Mouse (Mus musculus) retina, postnatal 1 day (tissue): ENCODE data around the gene Agfg2.
"Not testable (repeated sequence)": the region's sequence is repeated elsewhere in the genome, so short reads cannot be mapped to it uniquely, and the experiment has no call there.

Experiments used
- DNase-seq: peaks from one replicate; pipeline ENCODE4 v3.0.0-alpha.2; 2012

Agfg2 gene

GRCm38 (mm10) chr5:137641054-137641453 lies 43.5 kb downstream of the Agfg2 start, which contains the start of gene Sap25:
Gene Sap25, plus strand, starts transcription at chr5:137641334.
- no peak for DNase-seq

DNA sequence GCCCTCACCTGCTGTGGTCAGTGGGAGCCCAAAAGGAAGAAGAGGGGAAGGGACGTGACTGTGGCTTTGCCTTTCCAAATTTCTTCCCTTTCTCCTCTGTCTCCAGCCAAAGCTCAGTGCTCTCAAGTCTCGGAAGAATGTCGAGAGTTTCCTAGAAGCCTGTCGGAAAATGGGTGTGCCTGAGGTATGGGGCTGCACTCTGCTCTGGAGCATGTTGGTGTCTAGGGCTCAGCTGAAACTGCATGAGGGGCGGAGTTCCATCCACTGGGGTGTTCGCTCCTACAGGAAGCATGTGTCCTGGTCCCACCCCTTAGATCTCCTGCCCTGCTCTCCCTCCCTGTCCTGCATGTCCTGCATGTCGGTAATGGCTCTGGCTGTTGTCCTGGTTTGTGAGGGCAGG lies 45.1 kb downstream of the Agfg2 start:
- no peak for DNase-seq

GRCm38 (mm10) chr5:137633397-137634084 lies 51.0 kb downstream of the Agfg2 start:
- DNase-seq = no peak

DNA sequence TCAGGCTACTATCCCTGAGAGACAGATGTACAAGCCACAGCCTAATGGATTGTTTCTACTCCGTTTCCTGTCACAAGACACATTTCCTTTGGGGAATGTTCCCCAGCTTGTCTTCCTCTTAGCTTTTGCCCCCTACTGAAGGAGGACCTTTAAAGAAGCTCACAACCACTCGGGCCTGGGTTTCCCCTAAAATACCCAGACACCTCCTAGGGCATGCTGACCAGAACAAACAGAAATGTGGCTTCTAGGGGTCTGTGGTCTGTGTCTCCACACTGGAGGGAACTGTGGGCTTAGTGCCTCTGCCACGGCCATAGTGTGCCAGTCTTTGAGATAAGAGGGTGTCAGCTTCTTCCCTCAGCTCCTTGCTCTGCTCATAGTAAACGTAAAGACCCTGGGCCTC lies 52.9 kb downstream of the Agfg2 start:
- DNase-seq = no peak

GRCm38 (mm10) chr5:137631171-137631570 lies 53.4 kb downstream of the Agfg2 start:
- DNase-seq = no peak

DNA sequence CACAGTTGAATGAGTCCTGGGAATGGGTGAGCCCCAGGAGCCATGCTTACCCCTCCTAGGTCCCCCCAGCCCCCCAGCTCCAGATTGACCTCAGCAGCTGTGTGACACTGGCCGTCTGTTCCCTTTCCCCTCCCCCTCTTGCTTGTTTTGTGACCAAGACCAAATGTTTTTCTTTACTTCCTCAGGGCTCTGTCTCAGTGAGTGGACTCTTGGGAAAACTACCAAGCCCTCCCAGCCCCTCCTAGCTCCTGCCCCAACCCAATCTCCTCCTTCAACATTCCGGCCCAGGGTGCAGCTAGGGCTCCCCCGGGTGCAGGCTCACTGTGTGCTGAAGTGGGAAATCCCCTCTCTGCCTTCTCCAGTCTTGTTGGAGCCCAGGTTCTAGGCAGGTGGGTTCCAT lies 53.9 kb downstream of the Agfg2 start:
- no peak for DNase-seq

- DNase-seq = no peak
These were observed 54.5 kb downstream of the Agfg2 start for GRCm38 (mm10) chr5:137629906-137630545.

GRCm38 (mm10) chr5:137629306-137629721 lies 55.2 kb downstream of the Agfg2 start:
- no peak for DNase-seq

DNA sequence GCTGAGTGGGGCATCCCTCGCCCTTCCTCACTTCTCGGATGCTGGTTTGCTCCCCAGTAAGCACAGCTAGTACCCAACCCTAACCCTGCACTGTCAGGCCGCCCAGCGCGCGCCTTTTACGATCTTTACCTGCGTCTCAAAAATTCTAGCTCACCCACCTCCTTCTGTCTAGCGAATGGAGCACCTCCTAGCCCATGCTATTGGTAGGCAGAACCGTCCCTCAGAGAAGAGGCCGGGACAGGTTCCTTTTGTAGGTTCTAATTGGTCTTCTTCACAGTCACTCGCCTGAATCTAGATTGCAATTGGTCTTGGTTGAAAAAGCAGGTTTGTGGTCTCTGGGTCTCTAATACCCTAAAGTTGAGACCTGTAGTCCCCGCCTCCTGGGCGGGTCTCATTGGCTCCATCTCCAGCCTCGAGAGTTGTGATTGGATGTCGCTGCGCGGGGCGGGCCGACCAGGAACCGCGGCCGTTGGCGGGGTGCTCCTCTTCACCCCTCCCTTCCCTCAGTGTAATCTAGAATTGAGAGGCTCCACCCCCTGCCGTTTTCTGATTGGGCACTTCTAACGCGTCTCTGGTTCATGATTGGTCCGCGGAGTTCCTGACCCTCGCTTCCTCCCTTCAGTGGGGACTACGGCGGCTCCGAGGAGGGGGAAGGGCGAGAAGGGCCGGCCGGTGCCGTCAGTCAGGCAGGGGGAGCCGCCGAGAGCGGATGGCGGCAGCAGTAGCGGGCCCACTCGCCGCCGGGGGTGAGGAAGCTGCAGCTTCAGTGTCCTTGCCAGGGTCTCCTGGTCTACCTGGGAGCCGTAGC lies 55.8 kb downstream of the Agfg2 start, which contains the start of the genes Fbxo24, Lrch4 and Gm20605:
Gene Fbxo24 (minus strand): TSS at position 505 of the 808 bp plus-strand sequence.
Gene Lrch4 (plus strand): TSS at position 624 of the 808 bp plus-strand sequence.
Gene Gm20605 (plus strand): TSS at position 678 of the 808 bp plus-strand sequence.
- DNase-seq = peak; percentile 100

DNA sequence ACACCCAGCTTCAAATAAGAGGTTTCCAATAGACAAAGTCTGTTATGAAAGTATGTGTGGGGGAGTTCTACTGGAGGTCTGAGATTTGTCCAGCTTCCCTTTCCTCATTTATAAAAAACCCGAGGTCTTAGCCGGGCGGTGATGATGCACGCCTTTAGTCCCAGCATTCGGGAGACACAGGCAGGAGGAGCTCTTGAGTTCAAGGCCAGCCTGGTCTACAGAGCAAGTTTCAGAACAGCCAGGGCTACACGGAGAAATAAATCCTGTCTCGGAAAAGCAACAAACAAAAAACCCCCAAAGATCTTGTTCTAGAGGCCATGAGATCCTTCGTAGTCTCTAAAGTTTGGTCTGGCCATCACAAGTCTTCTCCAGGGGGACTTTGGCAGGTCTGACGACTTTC lies 56.5 kb downstream of the Agfg2 start:
- DNase-seq = no peak

DNA sequence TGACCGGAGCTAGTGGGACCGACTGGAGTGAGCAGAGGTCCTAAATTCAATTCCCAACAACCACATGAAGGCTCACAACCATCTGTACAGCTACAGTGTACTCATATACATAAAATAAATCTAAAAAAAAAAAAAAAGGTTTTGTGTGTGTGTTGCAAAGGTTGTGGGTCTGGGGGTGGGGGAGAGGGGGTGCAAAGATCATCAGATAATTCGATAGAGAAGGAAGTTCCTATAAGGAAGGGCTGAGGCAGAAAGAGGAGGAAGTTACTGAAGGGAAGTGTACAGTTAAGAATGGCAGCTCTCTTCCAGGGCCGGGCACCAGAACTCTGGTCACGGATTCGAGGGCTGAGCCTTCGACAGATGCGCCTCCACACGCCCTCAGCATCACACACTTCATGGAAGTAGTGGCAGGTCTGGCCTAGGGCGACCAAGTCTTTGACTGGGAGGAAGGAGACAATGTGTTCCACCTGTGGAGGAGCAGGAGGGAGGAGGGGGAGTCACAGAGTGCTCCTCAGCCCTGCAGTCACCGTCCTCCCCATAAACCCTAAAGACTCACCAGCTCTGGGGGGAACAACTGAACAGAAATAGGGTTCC lies 60.5 kb downstream of the Agfg2 start:
- DNase-seq = no peak

GRCm38 (mm10) chr5:137615347-137615746 lies 69.2 kb downstream of the Agfg2 start:
- DNase-seq = no peak

DNA sequence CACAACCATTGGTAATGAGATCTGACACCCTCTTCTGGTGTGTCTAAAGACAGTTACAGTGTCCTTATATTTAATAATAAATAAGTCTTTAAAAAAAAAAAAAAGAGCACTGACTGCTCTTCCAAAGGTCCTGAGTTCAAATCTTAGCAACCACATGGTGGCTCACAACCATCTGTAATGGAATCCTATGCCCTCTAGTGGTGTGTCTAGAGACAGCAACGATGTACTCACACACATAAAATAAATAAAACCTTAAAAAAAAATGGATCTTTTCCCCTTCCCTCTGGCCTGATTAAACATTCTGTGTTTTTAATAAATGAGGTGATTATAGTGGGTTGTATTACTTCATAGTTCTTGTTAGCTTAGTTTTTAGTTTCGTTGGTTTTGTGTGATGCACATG lies 69.6 kb downstream of the Agfg2 start:
- not testable (repeated sequence) for DNase-seq

DNA sequence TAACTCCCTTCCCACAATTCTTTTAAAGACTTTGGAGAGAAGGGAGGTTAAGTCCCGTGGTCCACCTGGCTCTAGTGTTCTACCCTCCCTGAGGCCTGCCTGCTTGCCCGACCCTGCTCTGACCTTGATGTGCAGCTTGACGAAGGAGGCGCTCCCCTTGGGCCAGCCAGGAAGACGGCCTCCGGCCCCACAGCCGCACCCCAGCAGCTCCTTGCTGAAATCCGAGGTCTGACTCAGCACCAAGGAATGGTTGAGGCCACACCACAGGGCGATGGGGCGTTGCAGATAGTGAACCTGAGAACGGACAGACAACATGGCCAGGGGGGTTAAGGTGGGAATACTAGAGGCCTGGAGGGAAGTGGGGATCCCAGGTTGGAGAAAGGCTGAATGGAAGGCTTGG lies 71.0 kb downstream of the Agfg2 start, which contains the start of gene Pcolce:
Gene Pcolce (minus strand): TSS at position 235 of the 400 bp plus-strand sequence.
- no peak for DNase-seq

DNA sequence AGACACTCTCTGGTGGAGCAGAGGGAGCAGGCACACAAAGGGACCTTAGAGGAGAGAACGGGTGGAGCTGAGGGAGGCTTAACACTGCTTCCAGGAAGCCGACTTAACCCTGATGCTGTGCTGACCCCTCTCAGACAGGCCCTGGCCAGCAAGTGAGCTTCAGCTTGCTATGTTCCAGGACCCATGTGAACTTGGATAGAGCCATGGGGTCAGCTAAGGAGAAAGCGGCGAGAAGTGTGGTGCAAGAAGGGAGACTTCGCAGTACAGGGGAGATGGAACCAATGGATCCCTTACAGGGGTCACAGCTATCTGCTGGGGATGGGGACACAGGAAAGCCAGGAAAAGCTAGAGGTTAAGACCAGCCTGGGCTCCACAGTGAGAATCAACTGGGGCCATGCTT lies 71.5 kb downstream of the Agfg2 start:
- no peak for DNase-seq

- peak; percentile 68 for DNase-seq
These were observed 73.3 kb downstream of the Agfg2 start for GRCm38 (mm10) chr5:137611245-137611602.

DNA sequence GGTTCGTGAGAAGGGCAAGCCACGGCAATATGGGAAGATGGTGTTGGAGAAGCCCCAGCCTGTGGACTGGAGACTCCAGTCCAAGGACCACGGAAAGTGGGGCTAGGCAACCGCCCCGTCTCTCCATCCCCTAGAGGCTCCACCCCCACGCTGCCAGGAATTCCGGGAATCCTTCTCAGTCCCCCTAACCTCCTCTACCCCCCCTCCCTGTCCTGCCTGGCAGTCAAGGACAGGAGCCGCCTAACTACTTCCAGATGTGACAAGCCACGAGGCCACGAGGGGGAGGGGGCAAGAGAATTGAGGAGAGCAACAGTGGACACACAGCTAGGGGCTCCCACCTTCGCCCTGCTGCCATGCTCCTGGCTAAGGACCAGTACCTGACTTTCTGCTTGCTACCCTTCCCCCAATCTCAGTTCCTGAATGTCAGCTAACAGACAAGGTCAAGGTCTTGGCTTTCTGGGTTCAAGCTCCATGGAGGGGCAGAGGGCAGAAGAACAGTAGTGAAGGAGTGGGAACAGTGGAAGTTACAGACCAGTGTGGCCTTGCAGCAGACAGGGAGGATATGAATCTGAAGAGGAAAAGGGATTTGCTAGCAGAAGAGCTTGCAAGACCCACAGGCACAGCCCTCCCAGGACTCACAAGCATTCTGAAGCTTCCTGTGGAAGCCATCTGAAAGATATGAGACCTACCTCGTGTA lies 73.8 kb downstream of the Agfg2 start:
- peak; percentile 58 for DNase-seq

DNA sequence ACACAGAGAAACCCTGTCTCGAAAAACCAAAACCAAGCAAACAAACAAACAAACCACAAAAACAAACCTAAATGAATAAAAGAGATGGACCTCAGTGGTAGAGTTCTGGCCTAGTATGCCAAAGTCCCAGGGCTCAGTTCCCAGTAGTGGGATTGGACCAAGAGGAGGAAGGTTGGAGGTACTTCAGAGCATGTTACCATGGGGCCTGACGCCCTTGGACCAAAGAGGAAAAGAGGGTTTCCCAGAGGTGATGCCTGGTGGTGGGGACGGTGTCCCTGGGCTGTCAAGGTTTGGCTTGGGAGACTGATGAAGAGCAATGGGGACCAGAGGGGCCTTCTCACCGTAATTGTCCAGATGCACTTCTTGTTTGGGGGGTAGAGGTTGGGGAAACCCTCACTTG lies 74.5 kb downstream of the Agfg2 start:
- DNase-seq = no peak

DNA sequence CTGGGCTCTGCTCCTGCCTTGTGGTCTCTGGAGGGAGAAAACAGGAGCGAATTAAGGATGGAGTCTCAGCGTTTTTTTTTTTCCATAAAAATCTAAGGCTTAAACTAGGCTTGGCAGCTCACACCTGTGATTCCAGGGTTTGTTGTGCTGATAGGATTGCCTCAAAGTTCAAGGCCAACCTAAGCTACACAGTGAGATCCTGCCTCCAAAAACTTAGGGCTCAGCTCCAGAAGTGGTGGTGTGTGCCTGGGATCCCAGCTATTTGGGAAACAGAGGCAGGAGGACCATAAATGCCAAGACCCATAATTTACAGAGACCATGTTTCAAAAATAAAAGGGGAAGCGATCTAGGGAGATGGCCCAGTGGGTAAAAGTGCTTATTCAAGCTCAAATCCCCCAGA lies 75.2 kb downstream of the Agfg2 start:
- DNase-seq = no peak

GRCm38 (mm10) chr5:137608654-137609190 lies 75.8 kb downstream of the Agfg2 start:
- no peak for DNase-seq

- DNase-seq = no peak
These were observed 76.5 kb downstream of the Agfg2 start for GRCm38 (mm10) chr5:137607860-137608653.
